Mouse (Mus musculus) frontal cortex, postnatal 36 days (tissue): Measurements from ENCODE around the gene 1700001O22Rik.

Experiments used
- DNase-seq, 2 experiments: peaks; one replicate each; pipeline ENCODE4 v3.0.0; 2022; ENCODE audit warnings: low spot score in 2 of 2

The 1700001O22Rik gene

GRCm38 (mm10) chr2:30779241-30779640 lies 24.2 kb downstream of the 1700001O22Rik start:
- DNase-seq: no peak

GRCm38 (mm10) chr2:30778235-30778634 lies 25.2 kb downstream of the 1700001O22Rik start:
- DNase-seq: no peak

GRCm38 (mm10) chr2:30777266-30777665 lies 26.2 kb downstream of the 1700001O22Rik start:
- DNase-seq: no peak

- no peak for DNase-seq
These were observed 27.5 kb downstream of the 1700001O22Rik start for GRCm38 (mm10) chr2:30775955-30776354.

DNA sequence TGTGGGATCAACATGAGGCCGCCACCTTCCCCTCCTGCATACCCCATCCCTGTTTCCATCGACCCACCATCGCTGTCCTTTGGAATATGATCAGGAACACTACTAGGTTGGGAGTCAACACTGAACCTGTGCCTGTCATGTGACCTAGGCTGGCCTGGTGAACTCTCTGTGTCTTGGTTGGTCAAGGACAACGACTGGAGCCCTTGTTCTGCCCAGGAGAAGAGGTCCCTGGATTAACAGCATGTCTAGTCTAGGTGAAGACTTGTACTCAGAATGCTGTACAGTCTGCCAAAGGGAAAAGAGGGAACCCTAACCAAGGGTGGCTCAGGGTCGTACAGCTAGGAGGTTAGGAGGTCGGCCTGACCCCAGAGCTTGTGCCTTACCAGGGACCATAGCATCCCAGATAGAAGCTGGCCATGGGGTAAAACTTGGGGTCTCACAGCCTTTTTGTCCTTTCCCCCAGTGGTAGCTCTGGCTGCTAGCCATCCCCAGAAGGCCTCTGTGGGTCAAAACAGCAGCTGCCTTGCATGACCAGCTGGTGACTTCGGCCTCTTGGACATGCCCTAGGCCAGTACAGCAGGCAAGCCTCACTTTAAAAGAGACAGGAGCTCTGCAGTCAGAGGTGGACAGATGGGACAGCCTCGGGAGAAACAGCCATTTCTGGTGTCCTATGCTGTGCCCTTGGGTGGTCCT lies 30.0 kb downstream of the 1700001O22Rik start:
- DNase-seq: no peak

DNA sequence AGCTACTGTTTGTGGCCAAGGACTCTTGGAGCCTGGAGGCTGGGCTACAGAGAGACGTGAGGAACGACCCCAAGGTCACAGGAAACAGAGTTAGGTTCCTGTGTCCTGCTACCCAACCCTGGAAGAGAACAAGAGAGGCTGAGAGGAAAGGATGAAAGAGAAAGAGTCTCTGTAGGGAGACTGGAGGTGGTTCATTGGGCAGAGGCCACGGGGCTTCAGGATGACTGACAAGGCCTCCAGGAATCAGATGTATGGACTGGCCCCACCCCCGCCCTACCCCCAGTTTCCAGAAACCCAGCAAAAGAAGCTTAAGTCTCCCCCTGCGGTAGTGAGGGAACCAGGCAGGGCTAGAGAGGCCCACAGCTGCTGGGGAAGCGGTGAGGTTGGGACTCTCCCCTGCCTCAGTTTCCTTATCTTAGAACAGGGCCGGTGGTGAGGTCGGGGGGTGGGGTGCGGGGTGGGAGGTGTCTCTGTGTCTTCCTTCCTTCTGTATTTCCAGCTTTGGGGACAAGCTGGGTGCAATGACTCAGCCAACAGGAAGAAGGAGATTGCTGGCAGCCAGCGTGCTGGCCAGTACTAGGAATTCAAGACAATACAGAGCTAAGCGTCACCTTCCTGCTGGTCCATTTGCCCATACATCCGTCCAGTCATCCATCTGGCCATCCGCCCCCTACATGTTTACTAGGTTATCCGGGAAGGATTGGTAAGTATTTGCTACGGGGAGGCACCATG lies 30.7 kb downstream of the 1700001O22Rik start:
- no peak for DNase-seq

DNA sequence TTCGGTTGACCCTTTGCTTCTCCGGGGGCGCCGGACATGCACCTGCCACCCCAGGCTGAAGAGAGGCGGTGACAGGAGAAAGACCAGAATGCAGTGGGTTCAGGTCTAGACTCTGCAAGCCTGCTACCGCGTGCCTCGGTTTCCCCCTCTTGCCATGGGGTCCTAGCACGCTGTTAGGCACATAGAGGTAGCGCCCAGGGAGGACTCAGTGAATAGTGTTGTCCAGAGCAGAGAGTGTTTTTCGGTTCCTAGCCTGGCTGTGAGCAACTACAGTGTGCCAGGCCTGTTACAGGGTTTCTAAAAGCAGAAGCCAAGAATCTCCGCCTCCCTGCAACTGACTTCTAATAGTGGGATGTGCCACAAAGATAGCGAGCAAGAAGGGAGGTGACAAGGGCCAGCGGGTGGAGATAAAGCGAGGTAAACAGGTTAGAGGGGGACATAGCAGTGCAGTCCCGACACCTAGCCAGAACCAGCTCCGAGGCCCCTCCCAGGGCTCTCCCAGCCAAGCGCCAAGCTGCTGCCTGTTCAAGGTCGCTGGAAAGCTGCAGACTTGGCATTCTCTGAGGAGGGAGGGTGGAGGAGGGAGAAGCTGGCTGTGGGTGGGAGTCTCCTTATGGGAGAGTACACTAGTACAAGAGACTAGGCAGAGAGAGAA lies 31.5 kb downstream of the 1700001O22Rik start:
- DNase-seq: peak; percentile 81 to 83

DNA sequence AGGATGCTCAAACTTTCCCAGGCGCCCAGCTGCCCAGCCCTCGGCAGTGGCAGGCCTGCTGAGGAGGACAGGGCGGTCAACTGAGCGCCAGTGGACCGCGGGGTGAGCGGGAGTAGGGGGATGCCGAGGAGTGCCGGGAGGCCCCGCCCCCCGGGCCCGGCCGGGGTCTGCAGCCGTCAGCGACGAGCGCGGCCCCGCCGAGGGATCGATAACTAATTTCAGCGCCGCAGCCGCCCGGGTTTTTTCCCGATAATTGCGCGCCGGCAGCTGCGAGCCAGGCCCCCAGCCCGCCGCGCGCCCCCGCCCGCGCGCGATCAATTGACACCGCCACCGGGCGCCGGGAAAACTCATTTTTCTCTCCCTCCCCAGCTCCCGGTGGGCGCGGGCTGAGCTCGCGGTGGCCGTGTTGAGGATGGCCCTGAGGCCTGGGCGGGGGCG lies 32.1 kb downstream of the 1700001O22Rik start:
- DNase-seq: no peak

GRCm38 (mm10) chr2:30769187-30769586 lies 34.3 kb downstream of the 1700001O22Rik start:
- DNase-seq: no peak

DNA sequence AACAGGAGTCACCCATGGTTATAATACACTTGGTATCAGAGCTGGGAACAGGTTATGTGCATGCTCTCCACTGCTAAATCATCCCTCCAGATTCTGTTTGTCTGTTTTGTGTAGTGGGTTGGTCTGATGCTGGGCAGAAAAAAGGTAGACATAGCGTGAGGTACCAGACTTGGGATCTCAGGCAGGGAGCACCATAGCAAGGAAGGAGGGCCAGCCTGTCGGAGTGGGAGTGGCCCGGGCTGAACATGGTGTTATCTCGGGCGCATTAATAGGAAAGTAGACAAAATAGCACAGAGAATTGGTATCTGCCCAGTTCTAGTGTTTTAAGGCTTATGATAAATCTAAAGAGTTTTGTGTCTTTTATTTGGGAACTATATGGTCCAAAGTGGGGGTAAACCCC lies 34.9 kb downstream of the 1700001O22Rik start:
- DNase-seq: no peak

DNA sequence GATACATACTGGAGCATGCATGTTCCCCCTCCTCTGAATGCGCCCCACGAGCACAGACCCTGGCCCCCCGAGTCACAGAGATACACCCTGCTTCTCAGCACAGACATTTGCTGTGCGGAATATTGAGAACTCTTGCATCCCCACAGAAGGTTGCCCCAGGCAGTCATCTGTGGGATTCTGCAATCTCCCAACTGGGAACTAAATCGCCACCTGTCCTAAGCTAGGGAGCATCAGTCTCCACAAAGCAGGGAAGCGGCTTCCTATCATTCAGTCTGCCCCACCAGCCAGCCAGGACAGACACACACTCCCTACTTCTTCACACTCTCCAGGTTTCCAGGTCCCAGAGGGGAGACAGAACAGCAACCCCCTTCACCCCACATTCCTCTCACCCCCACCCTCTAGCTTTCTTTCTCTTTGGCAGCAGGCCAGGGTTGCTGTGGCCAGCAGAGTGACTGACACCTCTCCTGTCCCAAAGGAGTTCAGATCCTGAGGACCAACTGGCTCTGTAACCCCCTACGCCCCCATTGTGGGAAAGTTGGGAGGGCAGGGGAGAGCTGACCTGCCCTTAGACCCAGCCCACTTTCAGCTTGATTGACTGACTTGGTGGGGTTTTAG lies 35.7 kb downstream of the 1700001O22Rik start:
- DNase-seq: no peak

GRCm38 (mm10) chr2:30766446-30766845 lies 37.0 kb downstream of the 1700001O22Rik start:
- no peak for DNase-seq

DNA sequence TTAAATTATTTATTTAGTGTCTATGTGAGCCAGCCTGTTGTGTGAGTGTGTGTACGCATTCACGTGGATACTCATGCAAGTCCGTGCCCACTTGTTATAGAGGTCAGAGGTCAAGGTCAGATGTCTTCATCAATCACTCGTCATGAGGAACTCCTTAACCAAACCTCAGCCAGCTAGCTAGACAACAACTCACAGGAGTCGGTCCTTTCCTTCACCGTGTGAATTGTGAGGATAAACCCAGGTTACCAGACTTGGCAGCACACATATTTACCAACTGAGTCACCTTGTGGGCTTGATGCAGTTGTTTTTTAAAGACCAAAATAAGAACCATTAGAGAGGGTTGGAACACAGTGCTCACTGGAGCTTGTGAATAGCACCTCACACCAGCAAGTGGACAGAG lies 42.8 kb downstream of the 1700001O22Rik start:
- no peak for DNase-seq

DNA sequence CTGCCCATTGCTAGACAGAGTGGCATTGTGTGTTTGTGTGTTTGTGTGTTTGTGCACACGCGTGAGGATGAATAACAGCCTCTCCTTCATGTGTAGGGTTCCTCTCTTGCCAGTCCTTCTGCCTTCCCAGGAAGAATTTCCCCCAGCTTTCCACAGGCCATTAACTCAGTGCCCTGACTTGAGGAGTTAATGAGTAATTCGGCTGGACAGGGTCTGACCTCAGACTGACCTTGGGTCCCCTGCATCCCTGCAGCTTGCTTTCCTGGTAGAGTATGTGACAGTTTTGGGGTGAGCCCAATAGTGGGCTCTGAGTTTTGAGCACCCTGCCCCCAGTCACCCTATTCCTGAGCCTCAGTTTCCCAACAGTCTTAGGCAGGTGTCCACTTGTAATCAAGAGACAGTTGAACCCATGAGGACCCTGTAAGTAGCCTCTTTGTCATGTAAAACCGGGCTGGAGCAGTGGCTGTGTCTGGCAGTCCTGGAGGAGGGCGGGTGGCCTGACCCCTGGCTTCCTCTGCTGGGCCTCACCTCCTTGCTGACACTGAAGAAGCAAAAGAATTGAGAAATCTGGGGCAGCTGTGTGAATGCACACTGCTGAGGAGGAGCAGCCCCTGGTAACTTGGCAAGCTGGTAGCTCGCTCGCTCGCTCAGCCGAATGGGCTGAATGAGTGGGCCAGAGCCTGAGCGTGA lies 43.5 kb downstream of the 1700001O22Rik start:
- DNase-seq: no peak

- no peak for DNase-seq
These were observed 44.0 kb downstream of the 1700001O22Rik start for GRCm38 (mm10) chr2:30759442-30759841.

DNA sequence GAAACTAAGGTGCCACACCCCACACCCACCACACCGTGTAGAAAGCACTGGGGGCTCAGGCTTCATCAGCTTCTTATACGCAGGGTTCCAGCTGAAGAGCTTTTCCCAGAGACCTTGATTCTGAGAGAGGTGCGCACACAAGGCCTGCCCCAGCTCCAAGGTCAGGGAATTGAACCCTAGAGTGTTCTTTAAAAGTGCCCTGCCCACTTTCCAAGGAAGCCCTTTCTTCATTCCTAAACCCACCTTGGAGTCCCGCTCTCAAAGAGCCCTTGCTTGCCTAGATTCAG lies 44.4 kb downstream of the 1700001O22Rik start:
- DNase-seq: no peak

- peak in 1 of 2 experiments; percentile 57 for DNase-seq
These were observed 44.9 kb downstream of the 1700001O22Rik start for GRCm38 (mm10) chr2:30758341-30759087.

GRCm38 (mm10) chr2:30756962-30757715 lies 46.3 kb downstream of the 1700001O22Rik start:
- no peak for DNase-seq

DNA sequence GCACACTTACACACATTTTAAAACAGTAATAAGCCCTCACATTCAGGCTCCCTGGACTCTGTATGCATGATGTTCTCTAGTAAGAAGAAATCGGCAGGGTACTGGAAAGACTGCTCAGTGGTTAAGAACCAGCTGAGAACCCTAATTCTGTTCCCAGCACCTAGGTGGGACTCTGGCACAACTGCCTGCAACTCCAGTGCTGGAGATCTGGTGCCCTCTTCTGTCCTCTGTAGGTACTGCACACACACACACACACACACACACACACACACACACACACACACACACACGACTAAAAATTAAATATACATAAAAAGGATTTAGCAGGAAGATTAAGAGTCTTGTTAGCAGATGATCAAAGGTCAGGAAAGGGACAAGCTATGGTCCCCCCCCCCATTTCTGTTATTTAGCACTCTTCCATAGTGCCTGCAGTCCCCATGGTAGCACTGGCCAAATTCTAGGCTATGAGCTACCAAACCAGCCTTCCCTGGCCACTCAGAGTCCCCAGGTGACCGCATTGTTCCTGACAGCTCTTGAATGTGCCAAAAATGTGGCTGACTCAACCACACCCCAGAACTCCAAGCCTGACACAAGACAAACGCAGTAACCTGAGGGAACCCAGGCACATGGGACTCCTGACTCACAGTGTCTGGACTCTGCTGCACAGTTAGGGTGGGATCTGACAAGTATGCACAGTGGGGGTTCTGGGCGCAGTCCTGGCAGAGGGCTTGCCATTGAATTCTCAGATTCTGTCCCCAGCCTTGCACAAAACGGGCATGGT lies 47.3 kb downstream of the 1700001O22Rik start:
- no peak for DNase-seq

- DNase-seq: no peak
These were observed 48.6 kb downstream of the 1700001O22Rik start for GRCm38 (mm10) chr2:30754831-30755230.
